Mouse (Mus musculus) midbrain, postnatal 0 days (tissue): ENCODE measurements around the gene Ppm1a. TPM values are rescaled to one million over a fixed set of nuclear protein-coding genes. Genes with fewer than 3 reads are reported as not detected.

Experiments used
- ATAC-seq: fragments of 200-750 bp; cut with Nextera tagmentation; 2 replicates; pipeline ENCODE4 v1.8.0; 2017; ENCODE audit warnings: moderate number of reproducible peaks, mild to moderate bottlenecking, moderate TSS enrichment, moderate library complexity; ENCODE audit not compliant: low FRiP score
- DNase-seq: peaks from one replicate; pipeline ENCODE4 v3.0.0-alpha.2; 2015; ENCODE audit warnings: low spot score
- H3K27ac ChIP-seq: fragments of 300-500 bp; sonication (generic); 2 replicates; pipeline ENCODE4 v1.5.1; 2014; ENCODE audit warnings: low read depth, mild to moderate bottlenecking, low read length, mixed read lengths
- H3K27me3 ChIP-seq: fragments of 300-500 bp; sonication (generic); 2 replicates; pipeline ENCODE4 v1.6.1; 2014; ENCODE audit warnings: low read length, control low read depth, mixed read lengths; ENCODE audit not compliant: insufficient read depth
- H3K36me3 ChIP-seq: fragments of 300-500 bp; sonication (generic); 2 replicates; pipeline ENCODE4 v1.6.1; 2014; ENCODE audit warnings: low read length, control low read depth, mixed read lengths; ENCODE audit not compliant: insufficient read depth
- H3K4me1 ChIP-seq: fragments of 300-500 bp; sonication (generic); 2 replicates; pipeline ENCODE4 v1.6.1; 2014; ENCODE audit warnings: mild to moderate bottlenecking, control low read depth, antibody characterized with exemption, low read length, mixed read lengths; ENCODE audit not compliant: insufficient read depth
- H3K4me2 ChIP-seq: fragments of 300-500 bp; sonication (generic); 2 replicates; pipeline ENCODE4 v1.6.1; 2014; ENCODE audit warnings: low read depth, mild to moderate bottlenecking, low read length, mixed read lengths; ENCODE audit not compliant: poor library complexity, severe bottlenecking
- H3K4me3 ChIP-seq: fragments of 300-500 bp; sonication (generic); 2 replicates; pipeline ENCODE4 v1.5.1; 2014; ENCODE audit warnings: low read depth, mild to moderate bottlenecking, low read length, moderate library complexity
- H3K9ac ChIP-seq: fragments of 300-500 bp; sonication (generic); replicated peaks from 2 replicates; pipeline ENCODE4 v1.6.1; 2014; ENCODE audit warnings: mild to moderate bottlenecking, low read length, moderate library complexity, mixed read lengths; ENCODE audit not compliant: poor library complexity, severe bottlenecking
- H3K9me3 ChIP-seq: fragments of 300-500 bp; sonication (generic); 2 replicates; pipeline ENCODE4 v1.6.1; 2016; ENCODE audit warnings: low read length, control low read depth
- CTCF ChIP-seq: IDR thresholded peaks from 2 replicates; pipeline ENCODE4 v1.5.1; 2016; ENCODE audit warnings: antibody characterized with exemption, mild to moderate bottlenecking
- whole genome bisulfite sequencing: fragments of 180-500 bp; shearing (Covaris S2); extraction: QIAGEN DNeasy Blood & Tissue Kit; methylation state at CpG from one replicate; pipeline ENCODE4 v1.1.7; 2014; 5-methylcytosine and 5-hydroxymethylcytosine counted together
- polyA plus RNA-seq: library from polyadenylated mRNA; unstranded; fragments of >200 nt; fragmentation: Nextera tagmentation; extraction: Ambion mirVana; gene quantifications from 2 replicates; pipeline ENCODE4 v1.2.1, GENCODE M21; 2015
- total RNA-seq: library from RNA; depleted of rRNA; stranded (reverse); fragments of >200 nt; gene quantifications from 2 replicates; pipeline ENCODE4 v1.2.3, GENCODE M21; 2014

Ppm1a gene
- total and polyA plus RNA-seq, 2 experiments from 2014 or later: 79.3 to 170 TPM

- H3K36me3 ChIP-seq: no peaks in the 10 kb centered on the region
- H3K4me3 ChIP-seq: no peak overlapping the region
- H3K9ac ChIP-seq: no peak overlapping the region
- no peaks in the 10 kb centered on the region for H3K9me3 ChIP-seq
- ATAC-seq (no peak), DNase-seq (no peak)
- WGBS: 96% methylated on average over 2 of the region's 2 CpGs
- TF ChIP-seq CTCF: no peak
- no peak overlapping the region for H3K27ac ChIP-seq
- H3K27me3 ChIP-seq: no peaks in the 10 kb centered on the region
- no peak overlapping the region for H3K4me2 ChIP-seq
- no peaks in the 10 kb centered on the region for H3K4me1 ChIP-seq
Measured at GRCm38 (mm10) chr12:72750606-72751005, 6.6 kb upstream of the Ppm1a start.

- Histone ChIP-seq H3K9me3 (no peaks in the 10 kb centered on the region), H3K9ac (no peak overlapping the region), H3K27me3 (no peaks in the 10 kb centered on the region), H3K4me2 (no peak overlapping the region), H3K4me3 (no peak overlapping the region), H3K36me3 (no peaks in the 10 kb centered on the region), H3K27ac (no peak overlapping the region), H3K4me1 (0 out of 2 replicates have a peak, but pooled peaks cover 1% of the 10 kb centered on the region)
- WGBS: 7% methylated on average over 1 of the region's 1 CpGs
- TF ChIP-seq CTCF: no peak
- DNase-seq: no peak
- no peak for ATAC-seq
Measured at GRCm38 (mm10) chr12:72757596-72757995, 341 bp downstream of the Ppm1a start.

- Histone ChIP-seq H3K27me3 (no peaks in the 10 kb centered on the region), H3K4me1 (peaks cover 12% of the 10 kb centered on the region), H3K4me3 (peak overlapping the region; percentile 97), H3K9ac (no peak overlapping the region), H3K4me2 (peak overlapping the region; percentile 57), H3K36me3 (no peaks in the 10 kb centered on the region), H3K9me3 (no peaks in the 10 kb centered on the region), H3K27ac (peak overlapping the region; percentile 95)
- no peak for TF ChIP-seq CTCF
- WGBS: 7% methylated on average over 7 of the region's 7 CpGs
- DNase-seq: no peak
- ATAC-seq: no peak
Measured at GRCm38 (mm10) chr12:72759956-72760355, 2.7 kb downstream of the Ppm1a start.

GRCm38 (mm10) chr12:72760376-72761229, 3.3 kb downstream of the Ppm1a start:
- TF ChIP-seq CTCF: no peak
- ATAC-seq: peak; percentile 95
- Histone ChIP-seq H3K9me3 (no peaks in the 10 kb centered on the region), H3K27ac (peak overlapping the region; percentile 95), H3K4me1 (peaks cover 12% of the 10 kb centered on the region), H3K4me2 (peak overlapping the region; percentile 57), H3K9ac (peak overlapping the region; percentile 100), H3K36me3 (no peaks in the 10 kb centered on the region), H3K27me3 (no peaks in the 10 kb centered on the region), H3K4me3 (peak overlapping the region; percentile 97)
- DNase-seq: peak; percentile 95
- under 1% methylated on average over 53 of the region's 78 CpGs for WGBS

GRCm38 (mm10) chr12:72761230-72761648, 4.0 kb downstream of the Ppm1a start:
- peak overlapping the region; percentile 95 for H3K27ac ChIP-seq
- no peak for TF ChIP-seq CTCF
- DNase-seq (peak; percentile 95), ATAC-seq (peak; percentile 62; the same call in 1 of the 2 replicates)
- H3K27me3 ChIP-seq: no peaks in the 10 kb centered on the region
- peaks cover 12% of the 10 kb centered on the region for H3K4me1 ChIP-seq
- H3K4me2 ChIP-seq: peak overlapping the region; percentile 57
- under 1% methylated on average over 17 of the region's 71 CpGs for WGBS
- H3K4me3 ChIP-seq: peak overlapping the region; percentile 97
- no peaks in the 10 kb centered on the region for H3K9me3 ChIP-seq
- peak overlapping the region; percentile 100 for H3K9ac ChIP-seq
- H3K36me3 ChIP-seq: no peaks in the 10 kb centered on the region

GRCm38 (mm10) chr12:72761649-72762261, 4.5 kb downstream of the Ppm1a start:
- DNase-seq (peak; percentile 57), ATAC-seq (peak; percentile 42)
- Histone ChIP-seq H3K4me3 (peak overlapping the region; percentile 97), H3K4me1 (peaks cover 12% of the 10 kb centered on the region), H3K27me3 (no peaks in the 10 kb centered on the region), H3K36me3 (no peaks in the 10 kb centered on the region), H3K27ac (peak overlapping the region; percentile 95), H3K4me2 (peak overlapping the region; percentile 57), H3K9me3 (no peaks in the 10 kb centered on the region), H3K9ac (peak overlapping the region; percentile 100)
- no peak for TF ChIP-seq CTCF
- WGBS: 1% methylated on average over 39 of the region's 43 CpGs
